13 mouse cellular contexts compared by ENCODE assay signal in genomic region chr4:65586947-65587346, GRCm38 (mm10). TPM values are rescaled to one million over a fixed set of nuclear protein-coding genes. Genes with fewer than 3 reads are reported as not detected.
DNase-seq lines count a peak whose midpoint lies in the region.
"Had no signal": no experiment of that assay in that cellular context is flagged by ENCODE, and none has a peak within 500 bp of the region (broad histone marks: within the 10 kb centered on the region; RNA-seq: fewer than 3 reads in every experiment).

No protein-coding gene starts in this region.

- intact Hi-C loops in heart, postnatal 25 days (cut with DNase I) = loop anchor here (5.0 to 10.0 kb wide), 3 partner anchors 312 to 1055 kb away; partner anchors contain the start of gene Pappa

- peak; percentile 92 for DNase-seq in heart, adult 11 months
- no peak for DNase-seq in heart, postnatal 4 days
- peak; percentile 38 for DNase-seq in lung, postnatal 14 days
- no peak for DNase-seq in lung, adult 18-20 months
- DNase-seq in cerebellum, adult 11 months = peak; percentile 67
- peak; percentile 39 to 64 for DNase-seq in cerebellum, postnatal 14 days
- DNase-seq in frontal cortex, postnatal 36 days (ENCODE audit: low spot score in 2 of 2) = no peak
- no peak for DNase-seq in heart, postnatal 25 days (ENCODE audit: low spot score)
- DNase-seq: adrenal gland, postnatal 14 days; embryo, embryonic 11 days; kidney, adult 2 months; kidney, postnatal 14 days; thymus, adult 2 months had no signal

RNA-seq across cellular contexts. Expression of gene Trim32, which starts 17.8 kb away (rescaled TPM):
- total RNA-seq in heart, postnatal 4 days (2021) = 10 to 100 TPM; 17.5 to 26.2 TPM
- total RNA-seq in heart, postnatal 25 days (2021) = 10 to 100 TPM; 16.7 to 17.4 TPM

Comparison
In these comparisons a context has a peak if more than half of its experiments do, and no peak if none do; other contexts are left out.
1. DNase-seq: peak in heart, adult 11 months (single experiment), lung, postnatal 14 days (single experiment), cerebellum, adult 11 months (single experiment) and cerebellum, postnatal 14 days (2 of 2); none in heart, postnatal 4 days (single experiment), lung, adult 18-20 months (0 of 2), frontal cortex, postnatal 36 days (0 of 2) and heart, postnatal 25 days (single experiment).